Mouse (Mus musculus) intestine, embryonic 14.5 days (tissue): ENCODE measurements around the gene Cbx4. TPM values are rescaled to one million over a fixed set of nuclear protein-coding genes. Genes with fewer than 3 reads are reported as not detected.

Source experiments
- ATAC-seq: fragments of 200-750 bp; cut with Nextera tagmentation; replicated peaks from 2 replicates; pipeline ENCODE4 v1.8.0; 2017; ENCODE audit warnings: low read depth, moderate number of reproducible peaks, moderate TSS enrichment, moderate library complexity; ENCODE audit not compliant: low FRiP score, low TSS enrichment
- DNase-seq: peaks from one replicate; pipeline ENCODE4 v3.0.0-alpha.2; 2018; ENCODE audit warnings: low spot score
- H3K27ac ChIP-seq: fragments of 300-500 bp; sonication (generic); 2 replicates; pipeline ENCODE4 v1.5.1; 2014; ENCODE audit warnings: low read depth, mild to moderate bottlenecking, control low read depth
- H3K27me3 ChIP-seq: fragments of 300-500 bp; sonication (generic); replicated peaks from 2 replicates; pipeline ENCODE4 v1.6.1; 2014; ENCODE audit warnings: low read length, control low read depth; ENCODE audit not compliant: control insufficient read depth, insufficient read depth
- H3K36me3 ChIP-seq: fragments of 300-500 bp; sonication (generic); 2 replicates; pipeline ENCODE4 v1.6.1; 2014; ENCODE audit warnings: low read length, control low read depth; ENCODE audit not compliant: control insufficient read depth, insufficient read depth
- H3K4me1 ChIP-seq: fragments of 300-500 bp; sonication (generic); replicated peaks from 2 replicates; pipeline ENCODE4 v1.6.1; 2014; ENCODE audit warnings: low read length, control low read depth, mixed read lengths; ENCODE audit not compliant: control insufficient read depth, insufficient read depth
- H3K4me2 ChIP-seq: fragments of 300-500 bp; sonication (generic); 2 replicates; pipeline ENCODE4 v1.6.1; 2014; ENCODE audit warnings: low read length
- H3K4me3 ChIP-seq: fragments of 300-500 bp; sonication (generic); 2 replicates; pipeline ENCODE4 v1.5.1; 2014; ENCODE audit warnings: low read depth, low read length, control low read depth, mixed read lengths
- H3K9ac ChIP-seq: fragments of 300-500 bp; sonication (generic); 2 replicates; pipeline ENCODE4 v1.6.1; 2014; ENCODE audit warnings: mild to moderate bottlenecking, low read length
- H3K9me3 ChIP-seq: fragments of 300-500 bp; sonication (generic); 2 replicates; pipeline ENCODE4 v1.6.1; 2016; ENCODE audit warnings: low read length, control low read depth; ENCODE audit not compliant: control insufficient read depth
- WGBS: fragments of 180-500 bp; shearing (Covaris S2); extraction: QIAGEN DNeasy Blood & Tissue Kit; methylation state at CpG from one replicate; pipeline ENCODE4 v1.1.7; 2014; 5-methylcytosine and 5-hydroxymethylcytosine counted together
- polyA plus RNA-seq: library from polyadenylated mRNA; unstranded; fragments of >200 nt; fragmentation: Nextera tagmentation; extraction: Ambion mirVana; gene quantifications from 2 replicates; pipeline ENCODE4 v1.2.1, GENCODE M21; 2014

Cbx4 gene
- polyA plus RNA-seq = 9.9 and 10.5 TPM in 2 replicates

- no peaks in the 10 kb centered on the region for H3K9me3 ChIP-seq
- H3K27ac ChIP-seq = peak within 1 kb of the TSS; percentile 98
- peak within 1 kb of the TSS; percentile 92 for H3K4me3 ChIP-seq
- H3K9ac ChIP-seq = peak within 1 kb of the TSS; percentile 91
- WGBS = 1% methylated on average over 64 of the region's 67 CpGs
- peaks cover 70% of the 10 kb centered on the region for H3K4me1 ChIP-seq
- H3K27me3 ChIP-seq = peaks cover 48% of the 10 kb centered on the region
- peak within 1 kb of the TSS; percentile 93 for H3K4me2 ChIP-seq
- DNase-seq (peak; percentile 93), ATAC-seq (peak; percentile 81)
- peaks cover 14% of the 10 kb centered on the region for H3K36me3 ChIP-seq
These were observed at the start of gene Cbx4 for GRCm38 (mm10) chr11:119086144-119086971. TSS of gene Cbx4 (minus strand) at chr11:119086221.

GRCm38 (mm10) chr11:119134586-119134985, 48.6 kb upstream of the Cbx4 start:
- Histone ChIP-seq H3K9me3 (0 out of 2 replicates have a peak, but pooled peaks cover 4% of the 10 kb centered on the region), H3K4me3 (no peak overlapping the region), H3K4me2 (0 out of 2 replicates have a peak overlapping the region, but pooled peaks have one; percentile 11), H3K4me1 (peaks cover 25% of the 10 kb centered on the region), H3K36me3 (no peaks in the 10 kb centered on the region), H3K27me3 (no peaks in the 10 kb centered on the region), H3K9ac (no peak overlapping the region), H3K27ac (peak overlapping the region; percentile 81)
- peak; percentile 70 for DNase-seq
- 0 out of 2 replicates have a peak, but pooled peaks have one; percentile 33 for ATAC-seq
- 55% methylated on average over 17 of the region's 17 CpGs for WGBS

GRCm38 (mm10) chr11:119133437-119134221, 47.6 kb upstream of the Cbx4 start:
- Histone ChIP-seq H3K9me3 (0 out of 2 replicates have a peak, but pooled peaks cover 4% of the 10 kb centered on the region), H3K27me3 (no peaks in the 10 kb centered on the region), H3K4me3 (no peak overlapping the region), H3K36me3 (no peaks in the 10 kb centered on the region), H3K9ac (no peak overlapping the region), H3K4me1 (peaks cover 26% of the 10 kb centered on the region), H3K27ac (peak overlapping the region; percentile 81), H3K4me2 (no peak overlapping the region)
- 67% methylated on average over 5 of the region's 5 CpGs for WGBS
- DNase-seq = no peak
- no peak for ATAC-seq

GRCm38 (mm10) chr11:119132198-119133035, 46.4 kb upstream of the Cbx4 start:
- H3K4me2 ChIP-seq = no peak overlapping the region
- WGBS = 79% methylated on average over 14 of the region's 14 CpGs
- H3K4me3 ChIP-seq = no peak overlapping the region
- DNase-seq (no peak), ATAC-seq (no peak)
- H3K4me1 ChIP-seq = peaks cover 23% of the 10 kb centered on the region
- 0 out of 2 replicates have a peak, but pooled peaks cover 4% of the 10 kb centered on the region for H3K9me3 ChIP-seq
- H3K9ac ChIP-seq = no peak overlapping the region
- H3K36me3 ChIP-seq = no peaks in the 10 kb centered on the region
- H3K27ac ChIP-seq = no peak overlapping the region
- no peaks in the 10 kb centered on the region for H3K27me3 ChIP-seq

GRCm38 (mm10) chr11:119130081-119130765, 44.2 kb upstream of the Cbx4 start:
- DNase-seq = no peak
- H3K4me3 ChIP-seq = 0 out of 2 replicates have a peak overlapping the region, but pooled peaks have one; percentile 1
- WGBS = 5% methylated on average over 24 of the region's 24 CpGs
- H3K27ac ChIP-seq = no peak overlapping the region
- H3K4me2 ChIP-seq = peak overlapping the region; percentile 36
- no peaks in the 10 kb centered on the region for H3K27me3 ChIP-seq
- H3K9me3 ChIP-seq = 0 out of 2 replicates have a peak, but pooled peaks cover 4% of the 10 kb centered on the region
- no peak for ATAC-seq
- H3K9ac ChIP-seq = no peak overlapping the region
- H3K4me1 ChIP-seq = peaks cover 39% of the 10 kb centered on the region
- H3K36me3 ChIP-seq = no peaks in the 10 kb centered on the region

- Histone ChIP-seq H3K36me3 (no peaks in the 10 kb centered on the region), H3K9ac (no peak overlapping the region), H3K9me3 (0 out of 2 replicates have a peak, but pooled peaks cover 4% of the 10 kb centered on the region), H3K27ac (no peak overlapping the region), H3K4me2 (peak overlapping the region; percentile 36), H3K4me1 (peaks cover 32% of the 10 kb centered on the region), H3K27me3 (no peaks in the 10 kb centered on the region), H3K4me3 (no peak overlapping the region)
- ATAC-seq (no peak), DNase-seq (no peak)
- WGBS = 49% methylated on average over 18 of the region's 18 CpGs
These were observed 43.4 kb upstream of the Cbx4 start for GRCm38 (mm10) chr11:119129281-119130058.

- ATAC-seq = no peak
These were observed 42.8 kb upstream of the Cbx4 start for GRCm38 (mm10) chr11:119128668-119129280.

More at GRCm38 (mm10) chr11:119128668-119129280, 42.8 kb upstream of the Cbx4 start:
- Histone ChIP-seq H3K27me3 (no peaks in the 10 kb centered on the region), H3K9me3 (0 out of 2 replicates have a peak, but pooled peaks cover 4% of the 10 kb centered on the region), H3K4me2 (no peak overlapping the region), H3K27ac (no peak overlapping the region), H3K4me3 (no peak overlapping the region), H3K4me1 (peaks cover 29% of the 10 kb centered on the region), H3K9ac (no peak overlapping the region), H3K36me3 (no peaks in the 10 kb centered on the region)
- DNase-seq = no peak
- WGBS = 46% methylated on average over 11 of the region's 11 CpGs
